Mouse (Mus musculus): Measurements from ENCODE around the gene Ythdf1. TPM values are rescaled to one million over a fixed set of nuclear protein-coding genes. Genes with fewer than 3 reads are reported as not detected.

The Ythdf1 gene
- total and polyA plus RNA-seq, 3 experiments, result 36.8 to 72.2 TPM; not detected in 1

DNA sequence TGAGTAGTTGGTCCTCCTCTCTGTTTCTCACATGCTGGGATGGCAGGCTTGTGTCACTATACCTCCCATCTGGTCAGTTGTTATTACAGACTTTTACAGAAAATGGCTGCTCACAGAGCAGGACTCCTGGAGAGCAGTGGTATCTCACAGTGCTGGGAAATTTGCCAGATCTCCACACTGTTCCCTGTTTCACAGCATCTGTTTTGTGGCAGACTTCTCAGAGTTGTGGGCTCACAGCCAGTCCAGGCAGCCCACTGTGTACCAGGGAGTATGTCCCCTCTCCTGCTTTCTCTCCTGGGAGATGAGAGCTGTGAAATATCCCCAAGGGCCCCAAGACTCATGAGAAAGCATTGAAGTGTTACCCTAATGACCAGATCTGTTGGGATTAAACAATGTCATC, 21.1 kb upstream of the Ythdf1 start:
- TF ChIP-seq BHLHE40 (IDR thresholded peaks at IDR 0.05; ENCODE audit: borderline replicate concordance, low read depth, low read length), result no peak
- no peak for TF ChIP-seq MAFK (IDR thresholded peaks at IDR 0.05; ENCODE audit: borderline replicate concordance, low read depth, low read length)
- TF ChIP-seq TCF12 (IDR thresholded peaks at IDR 0.05; ENCODE audit: low read depth, low read length), result no peak
- TF ChIP-seq CHD1 (IDR thresholded peaks at IDR 0.05; ENCODE audit: low read depth, low read length), result no peak
- no peak for TF ChIP-seq MAX (IDR thresholded peaks at IDR 0.05; ENCODE audit: low read length)
- no peak for TF ChIP-seq ZC3H11A (IDR thresholded peaks at IDR 0.05; ENCODE audit: low read depth, low read length)
- TF ChIP-seq NRF1 (IDR thresholded peaks at IDR 0.05; ENCODE audit: insufficient read depth, low read depth, low read length, poor library complexity, severe bottlenecking), result no peak
- no peak for TF ChIP-seq MYC (IDR thresholded peaks at IDR 0.05; ENCODE audit: low read depth, low read length)
- TF ChIP-seq EP300 (IDR thresholded peaks at IDR 0.05; ENCODE audit: low read depth in 1 of 2, low read length in 2 of 2), result no peak
- no peak for TF ChIP-seq SIN3A (IDR thresholded peaks at IDR 0.05; ENCODE audit: low read length)
- no peaks in the 10 kb centered on the region for H3K9me3 ChIP-seq (replicated peaks; ENCODE audit: insufficient read depth, low read length)
- no peak overlapping the region for H3K9ac ChIP-seq (ENCODE audit: control insufficient read depth, low read depth, low read length, poor library complexity, severe bottlenecking)
- no peaks in the 10 kb centered on the region for H3K79me2 ChIP-seq (ENCODE audit: control insufficient read depth, insufficient read depth, low read length, poor library complexity)
- no peak overlapping the region for H3K27ac ChIP-seq (ENCODE audit: control insufficient read depth, low read depth, low read length)
- no peak for DNase-seq (ENCODE audit: low read depth, low spot score)
- peaks cover 2 to 3% of the 10 kb centered on the region in 2 experiments; a peak in 2 of 4 replicates for H3K27me3 ChIP-seq (ENCODE audit: control insufficient read depth in 1 of 2, insufficient read depth in 2 of 2, low read length in 2 of 2)
- no peaks in the 10 kb centered on the region for H3K4me1 ChIP-seq (ENCODE audit: control insufficient read depth in 1 of 2, insufficient read depth in 2 of 2, low read length in 2 of 2)
- no peaks in the 10 kb centered on the region for H3K36me3 ChIP-seq (ENCODE audit: control insufficient read depth in 1 of 2, insufficient read depth in 2 of 2, low read length in 2 of 2)
- no peak overlapping the region for H3K4me3 ChIP-seq (ENCODE audit: control insufficient read depth in 1 of 2, insufficient read depth in 1 of 2, low read depth in 2 of 2, low read length in 2 of 2)

DNA sequence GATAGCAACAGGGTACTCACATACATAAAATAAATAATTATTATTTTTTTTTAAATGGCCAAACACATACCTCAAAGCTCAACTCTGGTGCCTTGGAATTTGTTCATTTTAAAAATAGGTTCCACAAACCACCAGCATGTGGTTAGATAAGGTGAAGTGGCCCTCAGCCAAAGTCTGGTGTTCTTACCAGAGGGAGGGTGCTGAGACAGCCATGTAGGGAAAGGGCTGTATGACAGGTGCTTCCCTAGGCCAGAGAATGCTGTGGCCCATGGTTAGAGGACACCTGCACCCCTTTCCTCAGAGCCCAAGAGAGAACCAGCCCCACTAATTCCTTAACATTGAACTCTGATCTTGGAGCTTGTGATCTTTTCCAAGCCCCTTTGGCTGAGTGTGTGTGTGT, 19.4 kb upstream of the Ythdf1 start:
- TF ChIP-seq GATA1 (IDR thresholded peaks at IDR 0.05; ENCODE audit: low read depth, low read length), result 0 out of 2 replicates have a peak, but pooled peaks have one; percentile 18
- no peak for TF ChIP-seq MYC (IDR thresholded peaks at IDR 0.05; ENCODE audit: low read depth, low read length)
- TF ChIP-seq MEF2A (IDR thresholded peaks at IDR 0.05; ENCODE audit: extremely low read depth, insufficient replicate concordance, low read depth, low read length, poor library complexity, severe bottlenecking), result no peak
- no peak for TF ChIP-seq JUND (IDR thresholded peaks at IDR 0.05; ENCODE audit: low read depth, low read length)
- TF ChIP-seq ZKSCAN1 (IDR thresholded peaks at IDR 0.05; ENCODE audit: low read depth, low read length), result no peak
- no peak for TF ChIP-seq POLR2AphosphoS5 (IDR thresholded peaks at IDR 0.05; ENCODE audit: borderline replicate concordance, low read depth, low read length)
- Histone ChIP-seq H3K27me3 (ENCODE audit: control insufficient read depth in 1 of 2, insufficient read depth in 2 of 2, low read length in 2 of 2) (peaks cover 3 to 9% of the 10 kb centered on the region in 2 experiments; a peak in 3 of 4 replicates), H3K4me1 (ENCODE audit: control insufficient read depth in 1 of 2, insufficient read depth in 2 of 2, low read length in 2 of 2) (no peaks in the 10 kb centered on the region), H3K9me3 (replicated peaks; ENCODE audit: insufficient read depth, low read length) (no peaks in the 10 kb centered on the region), H3K9ac (ENCODE audit: control insufficient read depth, low read depth, low read length, poor library complexity, severe bottlenecking) (no peak overlapping the region), H3K4me3 (ENCODE audit: control insufficient read depth in 1 of 2, insufficient read depth in 1 of 2, low read depth in 2 of 2, low read length in 2 of 2) (no peak overlapping the region), H3K36me3 (ENCODE audit: control insufficient read depth in 1 of 2, insufficient read depth in 2 of 2, low read length in 2 of 2) (no peaks in the 10 kb centered on the region), H3K27ac (ENCODE audit: control insufficient read depth, low read depth, low read length) (no peak overlapping the region), H3K79me2 (ENCODE audit: control insufficient read depth, insufficient read depth, low read length, poor library complexity) (no peaks in the 10 kb centered on the region)
- DNase-seq (ENCODE audit: low read depth, low spot score), result peak; percentile 56
